Mouse (Mus musculus): ENCODE measurements around the gene Aff2.

The Aff2 gene

GRCm38 (mm10) chrX:69360238-69361054, at the start of gene Aff2:
Aff2 (plus strand) TSS chrX:69360294.
- no peak for DNase-seq (ENCODE audit: extremely low read depth, insufficient read length, low spot score)

GRCm38 (mm10) chrX:69337296-69337695, 22.8 kb upstream of the Aff2 start:
- no peak for DNase-seq (ENCODE audit: extremely low read depth, insufficient read length, low spot score)

GRCm38 (mm10) chrX:69355621-69356020, 4.5 kb upstream of the Aff2 start:
- DNase-seq (ENCODE audit: extremely low read depth, insufficient read length, low spot score): no peak

GRCm38 (mm10) chrX:69359360-69359759, 734 bp upstream of the Aff2 start:
- no peak for DNase-seq (ENCODE audit: extremely low read depth, insufficient read length, low spot score)

GRCm38 (mm10) chrX:69359885-69360237, 233 bp upstream of the Aff2 start:
- no peak for DNase-seq (ENCODE audit: extremely low read depth, insufficient read length, low spot score)

- DNase-seq (ENCODE audit: extremely low read depth, insufficient read length, low spot score): no peak
These were observed 1.0 kb downstream of the Aff2 start for GRCm38 (mm10) chrX:69361055-69361558.

- DNase-seq (ENCODE audit: extremely low read depth, insufficient read length, low spot score): no peak
These were observed 4.1 kb downstream of the Aff2 start for GRCm38 (mm10) chrX:69364198-69364597.

- no peak for DNase-seq (ENCODE audit: extremely low read depth, insufficient read length, low spot score)
These were observed 13.2 kb downstream of the Aff2 start for GRCm38 (mm10) chrX:69373341-69373740.

GRCm38 (mm10) chrX:69389738-69390137, 29.6 kb downstream of the Aff2 start:
- DNase-seq (ENCODE audit: extremely low read depth, insufficient read length, low spot score): no peak

- DNase-seq (ENCODE audit: extremely low read depth, insufficient read length, low spot score): no peak
These were observed 54.9 kb downstream of the Aff2 start for GRCm38 (mm10) chrX:69415043-69415442.

GRCm38 (mm10) chrX:69438422-69438821, 78.3 kb downstream of the Aff2 start:
- DNase-seq (ENCODE audit: extremely low read depth, insufficient read length, low spot score): no peak

- no peak for DNase-seq (ENCODE audit: extremely low read depth, insufficient read length, low spot score)
These were observed 81.8 kb downstream of the Aff2 start for GRCm38 (mm10) chrX:69441937-69442336.

GRCm38 (mm10) chrX:69460896-69461295, 100.8 kb downstream of the Aff2 start:
- no peak for DNase-seq (ENCODE audit: extremely low read depth, insufficient read length, low spot score)

- DNase-seq (ENCODE audit: extremely low read depth, insufficient read length, low spot score): no peak
These were observed 142.0 kb downstream of the Aff2 start for GRCm38 (mm10) chrX:69502061-69502460.

GRCm38 (mm10) chrX:69518040-69518575, 158.0 kb downstream of the Aff2 start:
- no peak for DNase-seq (ENCODE audit: extremely low read depth, insufficient read length, low spot score)

- DNase-seq (ENCODE audit: extremely low read depth, insufficient read length, low spot score): no peak
These were observed 180.7 kb downstream of the Aff2 start for GRCm38 (mm10) chrX:69540811-69541210.

- DNase-seq (ENCODE audit: extremely low read depth, insufficient read length, low spot score): no peak
These were observed 219.9 kb downstream of the Aff2 start for GRCm38 (mm10) chrX:69579903-69580459.

GRCm38 (mm10) chrX:69608793-69609192, 248.7 kb downstream of the Aff2 start:
- DNase-seq (ENCODE audit: extremely low read depth, insufficient read length, low spot score): no peak

- DNase-seq (ENCODE audit: extremely low read depth, insufficient read length, low spot score): no peak
These were observed 302.9 kb downstream of the Aff2 start for GRCm38 (mm10) chrX:69663038-69663437.

- DNase-seq (ENCODE audit: extremely low read depth, insufficient read length, low spot score): no peak
These were observed 306.1 kb downstream of the Aff2 start for GRCm38 (mm10) chrX:69666145-69666677.

GRCm38 (mm10) chrX:69675691-69676090, 315.6 kb downstream of the Aff2 start:
- no peak for DNase-seq (ENCODE audit: extremely low read depth, insufficient read length, low spot score)

- no peak for DNase-seq (ENCODE audit: extremely low read depth, insufficient read length, low spot score)
These were observed 338.7 kb downstream of the Aff2 start for GRCm38 (mm10) chrX:69698840-69699239.

All from 3134 (cell line).